Comparison of ENCODE assay signal across 8 mouse cellular contexts in the genomic region with DNA sequence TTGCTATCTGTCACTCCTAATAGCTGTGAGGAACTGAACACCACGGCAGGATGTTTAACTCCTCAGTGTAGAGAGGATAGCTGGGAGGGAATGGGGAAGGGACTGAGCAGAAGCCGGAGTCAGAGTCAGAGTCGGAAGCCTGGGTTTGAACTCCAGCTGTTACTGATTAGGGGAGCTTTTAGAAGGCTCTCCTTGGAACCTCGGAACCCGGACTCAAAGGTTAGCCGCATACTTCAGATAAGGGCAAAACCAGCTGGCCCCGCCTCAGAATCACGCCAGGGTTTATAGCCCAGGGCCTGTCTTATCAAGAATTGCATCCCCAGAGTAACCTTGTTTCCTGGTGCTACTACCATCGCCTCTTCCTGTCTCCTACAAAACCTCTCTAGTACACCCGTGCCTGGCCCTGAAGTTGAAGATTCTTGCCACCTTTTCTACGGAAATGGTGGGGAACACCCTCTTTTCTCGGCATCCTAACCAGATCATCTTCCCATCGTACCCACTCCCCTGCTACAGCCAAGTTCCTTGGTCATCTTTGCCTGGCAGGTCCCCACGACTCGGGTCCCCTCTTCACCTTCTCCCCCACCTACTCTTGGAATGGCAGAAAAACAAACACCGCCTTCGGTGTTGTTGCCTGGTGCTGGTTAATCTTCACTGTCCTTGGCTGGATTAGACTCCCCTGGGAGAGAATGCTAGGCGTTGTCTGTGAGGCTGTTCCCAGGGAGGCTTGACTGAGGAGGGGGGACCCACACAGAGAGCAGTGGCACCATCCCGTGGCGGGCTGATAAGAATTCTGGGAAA. TPM values are rescaled to one million over a fixed set of nuclear protein-coding genes. Genes with fewer than 3 reads are reported as not detected.
DNase-seq lines count a peak whose midpoint lies in the region; ATAC-seq and TF ChIP-seq lines count a peak whose summit lies in the region.

No protein-coding gene starts in this region.

- TF ChIP-seq CTCF in gastrocnemius, adult 2 months (IDR thresholded peaks at IDR 0.05) = peak; percentile 48

- peak overlapping the region; percentile 56 for H3K27ac ChIP-seq in gastrocnemius, adult 2 months

- peak; percentile 29 for DNase-seq in gastrocnemius, adult 2 months
- DNase-seq in gastrocnemius, postnatal 4 days (ENCODE audit: low spot score in 2 of 2) = no peak
- peak; percentile 46 to 64 for DNase-seq in heart, adult 9 months (ENCODE audit: low spot score in 2 of 2)
- peak; percentile 78 for DNase-seq in kidney, adult 9 months
- DNase-seq in thymus, postnatal 14 days = no peak
- no peak for DNase-seq in urinary bladder, postnatal 10 days (ENCODE audit: low spot score)
- DNase-seq in adipocyte (ENCODE audit: low spot score) = no peak

- H3K4me3 ChIP-seq in gastrocnemius, adult 2 months = peak overlapping the region; percentile 19; the same call in 1 of the 2 replicates

- intact Hi-C loops in gastrocnemius, adult 2 months (cut with DNase I) = no loop called here

- peak; percentile 55 for ATAC-seq in megakaryocyte progenitor cell, adult 5-6 weeks (replicated peaks; ENCODE audit: poor library complexity)

RNA-seq across cellular contexts. Expression of a gene that starts 9.9 kb away (rescaled TPM):
- not detected for total RNA-seq in gastrocnemius, adult 2 months (2021)
- not detected for total RNA-seq in gastrocnemius, postnatal 4 days (2021)
- total RNA-seq in megakaryocyte progenitor cell, adult 5-6 weeks (2015) = not detected in 2 replicates
- total RNA-seq in megakaryocyte progenitor cell, adult 5-6 weeks (2017) = not detected in 2 replicates

RNA-seq across cellular contexts. Expression of a gene that starts 26.9 kb away (rescaled TPM):
- total RNA-seq in gastrocnemius, adult 2 months (2021) = not detected
- total RNA-seq in gastrocnemius, postnatal 4 days (2021) = under 1 TPM in 1 of 2 experiments, not detected in 1; 0.67 TPM
- 0.25 and 0.71 TPM in 2 replicates for total RNA-seq in megakaryocyte progenitor cell, adult 5-6 weeks (2015)
- total RNA-seq in megakaryocyte progenitor cell, adult 5-6 weeks (2017) = 0.41 TPM in 1 of 2 replicates, not detected in the other

RNA-seq across cellular contexts. Expression of a gene that starts 27.0 kb away (rescaled TPM):
- 10 to 100 TPM; 12.6 to 18.5 TPM for total RNA-seq in gastrocnemius, adult 2 months (2021)
- total RNA-seq in gastrocnemius, postnatal 4 days (2021) = 10 to 100 TPM; 41.5 to 44.1 TPM
- 4.3 and 4.4 TPM in 2 replicates for total RNA-seq in megakaryocyte progenitor cell, adult 5-6 weeks (2015)
- total RNA-seq in megakaryocyte progenitor cell, adult 5-6 weeks (2017) = 3.5 and 4.3 TPM in 2 replicates

RNA-seq across cellular contexts. Expression of a gene that starts 59.6 kb away (rescaled TPM):
- total RNA-seq in gastrocnemius, adult 2 months (2021) = not detected
- total RNA-seq in gastrocnemius, postnatal 4 days (2021) = under 1 TPM in 1 of 2 experiments, not detected in 1; 0.10 TPM
- total RNA-seq in megakaryocyte progenitor cell, adult 5-6 weeks (2015) = 1.1 and 9.0 TPM in 2 replicates
- total RNA-seq in megakaryocyte progenitor cell, adult 5-6 weeks (2017) = 0.12 and 0.95 TPM in 2 replicates

Comparison
In these comparisons a context has a peak if more than half of its experiments do, and no peak if none do; other contexts are left out.
1. DNase-seq: peak in gastrocnemius, adult 2 months (single experiment), heart, adult 9 months (2 of 2) and kidney, adult 9 months (single experiment); none in gastrocnemius, postnatal 4 days (0 of 2), thymus, postnatal 14 days (single experiment), urinary bladder, postnatal 10 days (single experiment) and adipocyte (single experiment).